Mouse (Mus musculus) CD4-positive, CD25-positive, alpha-beta regulatory T cell, adult 2 months (primary cell): Measurements from ENCODE around the gene Cldn15.

Experiments used
- DNase-seq: peaks from one replicate; pipeline ENCODE4 v3.0.0-alpha.2; 2012; ENCODE audit warnings: low read depth, low spot score

Cldn15 gene

DNA sequence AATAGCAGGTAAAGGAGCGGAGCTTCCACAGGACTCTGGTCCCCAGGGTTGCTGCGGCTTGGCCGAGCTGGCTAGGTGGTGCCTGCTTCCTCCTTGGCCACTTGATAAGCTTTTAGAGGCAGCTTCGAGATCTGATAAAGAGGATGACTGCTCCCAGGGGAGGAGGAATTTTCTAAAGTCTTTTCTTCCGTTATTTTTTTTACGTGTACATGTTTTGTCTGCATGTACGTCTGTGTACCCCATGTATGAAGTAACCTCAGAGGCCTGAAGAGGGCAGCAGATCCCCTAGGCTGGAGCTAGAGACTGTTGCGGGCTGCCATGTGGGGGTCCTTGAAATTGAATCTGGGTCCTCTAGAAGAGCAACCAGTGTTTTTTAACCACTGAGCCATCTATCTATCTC is 14.6 kb downstream of the Cldn15 start:
- DNase-seq = peak; percentile 23

DNA sequence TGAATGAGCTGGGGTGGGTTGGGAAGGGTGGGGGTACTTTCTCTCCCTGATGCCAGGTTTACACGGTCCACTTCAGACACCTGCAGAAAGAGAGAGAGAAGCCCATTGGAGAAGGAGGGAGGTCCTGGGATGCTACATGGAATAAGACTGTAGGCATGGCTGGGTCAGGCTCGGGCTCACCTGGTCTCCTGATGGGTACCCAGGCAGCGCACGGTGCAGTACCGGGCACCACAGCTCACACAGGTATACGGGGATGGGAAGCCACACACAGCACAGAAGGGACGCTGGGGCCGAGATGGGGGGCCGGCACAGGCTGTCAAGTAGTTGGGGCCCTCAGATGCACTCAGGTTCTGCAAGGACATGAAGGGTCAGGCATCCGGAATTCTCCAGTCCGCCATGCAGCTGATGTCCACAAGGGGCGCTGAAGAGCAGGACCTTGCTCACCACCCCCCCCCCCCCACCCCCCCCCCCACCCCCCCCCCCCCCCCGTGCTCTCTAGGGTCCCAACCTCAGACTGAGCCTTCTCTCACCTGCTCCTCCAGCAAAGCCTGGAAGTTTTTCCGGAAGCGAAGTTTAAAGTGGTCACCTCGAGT is 16.0 kb downstream of the Cldn15 start:
- peak; percentile 76 for DNase-seq

DNA sequence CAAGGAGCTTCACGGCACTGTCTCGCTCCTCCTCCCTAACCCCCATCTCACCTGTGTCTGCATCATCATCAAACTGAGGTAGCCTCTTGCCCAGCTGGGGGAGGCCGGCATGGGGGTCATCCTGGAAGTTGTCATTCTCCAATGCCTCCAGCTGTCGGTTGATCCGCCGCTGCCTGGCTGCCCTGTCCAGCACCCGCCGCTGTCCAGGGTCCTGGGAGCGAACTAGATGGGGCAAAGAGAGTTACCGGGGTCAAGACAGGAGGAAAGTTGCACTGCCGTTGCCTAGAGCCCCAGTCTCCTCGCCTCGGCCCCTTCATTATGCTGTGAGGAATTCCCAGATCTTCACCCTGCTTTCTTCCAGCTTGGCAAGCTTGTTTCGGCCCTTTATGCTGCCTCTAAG is 18.4 kb downstream of the Cldn15 start:
- DNase-seq = no peak

DNA sequence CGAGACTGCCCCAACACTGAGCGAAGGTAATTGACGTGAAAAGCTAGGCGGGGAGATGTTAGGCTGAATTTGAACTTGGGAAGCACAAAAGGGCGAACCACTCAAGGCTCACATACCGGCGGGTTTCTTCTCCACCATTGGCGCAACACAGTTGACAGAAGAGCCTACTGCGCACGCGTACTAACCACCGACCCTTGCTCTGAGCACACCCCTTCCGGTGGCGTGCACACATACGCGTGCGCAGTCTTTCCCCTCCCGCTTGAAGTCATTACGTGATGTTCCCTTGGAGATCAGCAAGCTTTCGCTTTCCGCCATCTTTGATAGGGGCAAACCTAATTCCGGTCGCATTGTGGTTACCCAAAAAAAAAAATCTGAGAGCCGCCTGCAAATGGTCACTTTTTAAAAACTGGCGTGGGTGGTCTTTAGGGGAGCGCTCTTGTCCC is 20.3 kb downstream of the Cldn15 start, which contains the start of gene Plod3:
TSS of gene Plod3 (plus strand) at position 325 of the 443 bp plus-strand sequence.
- peak; percentile 100 for DNase-seq

DNA sequence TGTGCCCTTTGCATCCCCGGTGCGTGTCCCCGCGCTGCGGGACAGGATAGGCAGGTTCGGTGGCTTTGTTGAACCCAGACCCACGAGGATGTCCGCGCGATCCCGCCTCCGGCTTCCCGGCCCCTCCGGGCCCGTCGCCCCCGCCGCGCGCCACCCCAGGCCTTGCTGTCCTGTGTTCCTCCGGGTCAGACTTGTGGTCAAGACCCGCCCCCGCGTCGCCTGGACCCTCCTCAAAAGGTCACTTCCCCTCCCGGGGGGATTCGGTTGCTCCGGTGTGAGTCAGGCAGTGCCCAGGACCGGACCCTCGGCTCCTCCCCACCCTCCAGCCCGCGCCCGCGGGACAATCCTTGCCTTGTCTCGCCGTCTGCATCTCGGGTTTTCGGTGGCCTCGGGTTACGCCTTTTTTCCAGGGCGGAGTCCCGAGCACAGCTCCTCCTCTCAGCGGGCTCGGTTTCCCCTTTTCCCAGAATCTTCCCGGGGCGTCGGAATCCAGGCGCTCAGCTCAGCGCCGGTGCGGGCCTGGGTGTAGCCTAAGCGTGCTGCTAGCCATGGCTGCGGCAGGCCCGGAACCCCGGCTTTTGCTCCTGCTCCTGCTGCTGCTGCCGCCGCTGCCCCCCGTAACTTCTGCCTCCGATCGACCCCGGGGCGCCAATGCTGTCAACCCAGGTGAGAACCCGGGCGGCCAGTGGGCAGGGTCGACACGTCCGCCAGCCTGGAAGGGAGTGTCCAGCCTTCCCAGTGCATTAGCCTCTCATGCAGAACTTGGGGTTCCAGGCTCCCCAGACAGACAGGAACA is 20.9 kb downstream of the Cldn15 start:
- peak; percentile 62 for DNase-seq

DNA sequence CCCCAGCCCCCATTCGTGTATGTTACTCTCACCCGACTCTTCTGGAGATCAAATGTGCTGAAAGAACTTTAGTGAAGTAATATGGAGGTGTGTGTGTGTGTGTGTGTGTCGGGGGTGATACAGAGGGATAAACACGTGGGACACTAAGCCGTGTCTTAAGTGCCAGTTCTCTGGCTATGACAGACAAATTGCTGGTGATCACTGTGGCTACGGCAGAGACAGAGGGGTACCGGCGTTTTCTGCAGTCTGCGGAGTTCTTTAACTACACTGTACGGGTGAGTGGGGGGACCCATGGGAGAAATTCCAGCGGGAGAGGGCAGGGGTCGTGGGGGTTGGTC is 21.5 kb downstream of the Cldn15 start, which contains the start of gene Znhit1:
TSS of gene Znhit1 (minus strand) at position 88 of the 338 bp plus-strand sequence.
- no peak for DNase-seq

DNA sequence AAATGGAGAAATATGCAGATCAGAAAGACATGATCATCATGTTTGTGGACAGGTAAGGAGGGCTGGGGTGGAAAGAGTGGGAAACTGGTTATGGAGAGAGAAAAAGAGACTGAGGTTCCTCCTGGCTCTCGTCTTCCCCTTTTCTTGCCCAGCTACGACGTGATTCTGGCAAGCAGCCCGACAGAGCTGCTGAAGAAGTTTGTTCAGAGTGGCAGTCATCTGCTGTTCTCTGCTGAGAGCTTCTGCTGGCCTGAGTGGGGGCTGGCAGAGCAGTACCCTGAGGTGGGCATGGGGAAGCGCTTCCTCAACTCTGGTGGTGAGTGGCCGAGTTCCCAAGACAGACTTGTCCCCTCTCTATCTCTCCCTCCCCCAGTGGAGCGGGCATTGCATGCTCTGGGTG is 22.0 kb downstream of the Cldn15 start:
- DNase-seq = no peak

DNA sequence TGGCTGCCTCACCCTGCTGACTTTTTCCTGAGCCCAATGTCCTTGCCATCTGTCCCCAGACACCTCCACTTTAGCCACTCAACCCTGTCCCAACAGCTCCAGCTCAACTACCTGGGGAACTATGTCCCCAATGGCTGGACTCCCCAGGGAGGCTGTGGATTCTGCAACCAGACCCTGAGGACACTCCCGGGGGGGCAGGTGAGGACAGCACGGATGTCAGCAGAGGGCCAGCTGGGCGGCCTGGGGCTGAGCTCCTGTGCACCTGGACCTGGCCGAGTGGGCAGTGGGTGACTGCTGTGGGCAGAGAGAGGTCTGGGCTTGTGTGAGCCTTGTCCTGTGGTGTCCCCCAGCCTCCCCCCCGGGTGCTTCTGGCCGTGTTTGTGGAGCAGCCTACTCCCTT is 23.4 kb downstream of the Cldn15 start:
- no peak for DNase-seq

DNA sequence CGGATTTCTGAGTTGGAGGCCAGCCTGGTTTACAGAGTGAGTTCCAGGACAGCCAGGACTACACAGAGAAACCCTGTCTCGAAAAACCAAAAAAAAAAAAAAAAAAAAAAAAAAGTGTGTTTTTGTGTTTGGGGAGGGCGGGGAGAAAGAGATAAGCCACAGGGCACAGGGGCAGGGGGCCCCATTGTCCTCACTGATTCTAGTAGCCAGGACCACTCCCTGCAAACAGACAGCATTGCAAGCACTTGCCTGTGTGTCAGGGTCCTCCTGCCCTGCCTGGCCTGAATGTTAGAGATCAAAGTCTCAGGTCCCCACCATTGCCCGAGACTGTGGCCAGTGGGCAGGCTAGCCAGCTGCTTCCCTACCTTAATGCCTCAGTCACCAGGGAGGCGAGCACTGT is 33.0 kb downstream of the Cldn15 start:
- no peak for DNase-seq

DNA sequence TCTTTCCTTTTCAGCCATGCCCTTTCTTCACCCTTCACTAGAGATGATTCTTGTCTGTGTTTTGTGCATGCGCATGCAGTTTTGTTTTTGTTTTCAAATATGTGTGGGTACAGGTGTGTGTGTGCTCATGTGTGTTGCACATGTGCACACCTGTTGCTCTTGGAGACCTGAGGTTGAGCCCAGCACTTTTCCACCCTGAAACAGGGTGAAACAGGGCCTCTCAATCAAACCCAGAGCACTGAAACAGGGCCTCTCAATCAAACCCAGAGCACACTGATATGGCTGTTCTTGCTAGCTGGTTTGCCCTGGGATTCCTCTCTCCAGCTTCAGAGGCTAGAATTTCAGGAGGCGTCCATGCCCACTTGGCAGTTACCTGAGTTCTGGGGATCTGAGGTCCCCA is 34.2 kb downstream of the Cldn15 start:
- DNase-seq = no peak

DNA sequence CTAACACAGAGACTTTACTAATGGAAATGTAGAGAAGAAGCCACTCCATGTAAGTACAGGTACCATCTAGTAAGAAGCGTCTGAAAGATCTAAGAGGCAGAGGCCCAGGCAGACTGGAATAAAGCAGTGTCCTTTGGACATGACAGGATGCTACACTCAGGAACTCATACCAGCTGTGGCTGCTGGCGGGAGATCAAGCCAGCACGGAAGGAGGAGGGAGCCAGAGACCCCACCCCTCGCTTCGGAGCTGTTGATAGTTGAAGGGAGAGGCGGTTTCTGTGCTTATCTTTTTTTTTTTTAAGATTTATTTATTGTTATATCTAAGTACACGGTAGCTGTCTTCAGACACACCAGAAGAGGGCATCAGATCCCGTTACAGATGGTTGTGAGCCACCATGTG is 40.9 kb downstream of the Cldn15 start:
- DNase-seq = no peak

DNA sequence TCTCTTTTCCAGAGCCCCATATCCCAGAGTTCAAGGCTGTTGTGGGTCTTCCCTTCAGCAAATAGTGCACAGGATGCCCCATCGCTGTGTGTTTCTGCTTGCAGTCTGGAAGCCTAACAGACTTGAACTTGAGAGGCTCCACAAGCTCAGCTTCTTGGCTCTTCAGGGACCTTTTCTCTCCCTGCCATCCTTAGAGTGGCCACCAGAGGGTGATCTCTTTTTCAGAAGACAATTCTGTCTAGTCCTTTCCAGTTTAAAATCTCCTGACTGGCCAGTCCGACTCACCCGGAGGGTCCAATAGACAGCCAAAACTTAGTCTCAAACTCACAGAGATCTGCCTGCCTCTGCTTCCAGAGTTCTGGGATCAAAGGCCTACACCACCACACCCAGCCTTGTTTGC is 43.6 kb downstream of the Cldn15 start:
- DNase-seq = peak; percentile 58

DNA sequence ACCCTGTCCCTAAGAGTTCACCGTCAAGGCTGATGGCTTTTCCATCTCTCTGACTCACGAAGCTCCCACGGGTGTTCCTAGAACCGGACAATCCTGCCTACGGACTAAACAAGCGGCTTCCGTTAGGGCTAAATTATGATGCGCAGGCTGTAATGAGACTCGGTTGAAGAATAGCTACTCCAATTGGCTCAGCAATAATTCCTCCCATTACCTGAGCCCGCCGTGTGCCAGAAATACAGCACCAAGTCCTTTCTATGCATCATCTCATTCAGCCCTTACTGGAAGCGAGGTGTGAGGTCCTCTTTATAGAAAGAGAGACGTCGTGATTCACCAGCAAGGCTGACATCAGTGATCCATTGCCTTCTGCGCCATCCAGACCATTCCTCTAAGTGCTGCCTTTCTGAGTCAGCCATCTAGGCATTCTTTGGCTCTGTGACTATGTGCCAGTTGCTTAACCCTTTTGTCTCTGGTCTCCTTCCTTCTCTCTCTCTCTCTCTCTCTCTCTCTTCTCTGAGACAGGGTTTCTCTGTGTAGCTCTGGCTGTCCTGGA is 46.1 kb downstream of the Cldn15 start:
- no peak for DNase-seq

DNA sequence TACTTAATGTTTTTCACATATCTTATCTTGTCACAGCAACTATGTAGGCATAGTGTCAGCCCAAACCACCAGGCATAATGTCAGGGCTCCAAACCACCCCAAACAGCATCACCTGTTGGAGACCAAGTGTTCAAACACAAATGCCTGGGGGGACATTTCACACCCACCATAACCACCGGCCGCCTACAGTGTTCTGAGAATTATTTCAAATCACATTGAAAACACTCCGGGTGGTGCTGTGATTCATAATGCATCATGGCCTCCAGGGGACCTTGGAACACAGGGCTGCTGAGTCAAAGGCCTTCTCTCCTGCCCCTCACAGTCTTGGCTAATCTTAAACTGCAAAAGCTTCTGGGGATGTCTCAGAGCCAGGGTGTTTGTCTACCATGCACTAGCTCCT is 49.5 kb downstream of the Cldn15 start:
- DNase-seq = no peak

DNA sequence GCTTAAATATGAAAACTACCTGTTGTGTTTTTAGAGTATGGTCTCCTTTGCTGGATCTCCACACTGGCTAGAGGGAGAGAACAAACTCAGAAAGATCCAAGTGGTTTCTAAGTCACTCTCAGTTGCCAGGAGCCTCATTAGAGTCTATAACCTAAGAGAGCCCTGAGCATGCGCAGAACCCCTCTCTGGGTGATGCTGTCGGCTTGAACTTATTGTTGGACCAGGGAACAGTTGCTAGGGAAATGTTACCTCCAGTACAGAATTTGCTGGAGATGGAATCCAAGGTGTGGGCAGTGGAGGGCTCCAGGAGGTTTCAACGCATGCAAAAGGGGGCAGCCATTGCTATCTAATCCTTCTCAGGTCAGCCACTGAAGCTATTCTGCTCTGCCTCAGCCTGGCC is 57.9 kb downstream of the Cldn15 start:
- DNase-seq = no peak

DNA sequence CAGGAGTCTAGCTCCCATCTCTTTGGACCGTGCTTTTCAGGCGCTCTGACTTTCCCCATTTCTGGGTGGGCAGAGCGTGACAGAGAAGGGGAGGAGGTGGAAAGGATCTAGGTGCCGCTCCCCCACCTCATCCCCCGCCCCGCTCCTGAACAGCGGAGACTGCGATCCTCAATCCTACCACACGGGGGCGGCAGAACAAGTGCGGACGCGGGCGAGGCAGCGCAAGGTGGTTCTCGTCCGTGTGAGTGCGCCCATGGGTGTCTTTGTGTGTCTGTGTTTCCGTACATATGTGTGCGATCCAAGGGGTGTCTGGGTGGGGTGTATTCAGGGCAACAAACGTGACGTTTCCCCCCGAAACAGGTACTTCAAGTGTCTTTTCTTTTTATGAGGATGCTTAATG is 58.7 kb downstream of the Cldn15 start:
- peak; percentile 89 for DNase-seq
